Mouse (Mus musculus) embryonic facial prominence, embryonic 11.5 days (tissue): ENCODE data around the gene Elp6. TPM values are rescaled to one million over a fixed set of nuclear protein-coding genes. Genes with fewer than 3 reads are reported as not detected.
A peak's percentile ranks its signal among the peaks of the same experiment; 100 is the strongest.

ENCODE experiments used
- ATAC-seq: fragments of 200-750 bp; cut with Nextera tagmentation; replicated peaks from 2 replicates; pipeline ENCODE4 v1.8.0; 2017; ENCODE audit warnings: low read depth; ENCODE audit not compliant: insufficient number of reproducible peaks, low FRiP score, low TSS enrichment
- DNase-seq: peaks from one replicate; pipeline ENCODE4 v3.0.0-alpha.2; 2015; ENCODE audit warnings: low spot score
- H3K27ac ChIP-seq: fragments of 300-500 bp; sonication (generic); replicated peaks from 2 replicates; pipeline ENCODE4 v1.5.1; 2014; ENCODE audit warnings: mild to moderate bottlenecking, low read depth, low read length, control low read depth
- H3K27me3 ChIP-seq: fragments of 300-500 bp; sonication (generic); 2 replicates; pipeline ENCODE4 v1.6.1; 2014; ENCODE audit warnings: mild to moderate bottlenecking, low read length, moderate library complexity, mixed read lengths; ENCODE audit not compliant: control insufficient read depth, insufficient read depth
- H3K36me3 ChIP-seq: fragments of 300-500 bp; sonication (generic); replicated peaks from 2 replicates; pipeline ENCODE4 v1.6.1; 2014; ENCODE audit warnings: low read depth, mild to moderate bottlenecking, low read length, moderate library complexity, mixed read lengths; ENCODE audit not compliant: control insufficient read depth, insufficient read depth
- H3K4me1 ChIP-seq: fragments of 300-500 bp; sonication (generic); 2 replicates; pipeline ENCODE4 v1.6.1; 2014; ENCODE audit warnings: low read length, mixed read lengths; ENCODE audit not compliant: control insufficient read depth, insufficient read depth
- H3K4me2 ChIP-seq: fragments of 300-500 bp; sonication (generic); 2 replicates; pipeline ENCODE4 v1.6.1; 2014; ENCODE audit warnings: low read depth, mild to moderate bottlenecking, control low read depth, low read length, moderate library complexity
- H3K4me3 ChIP-seq: fragments of 300-500 bp; sonication (generic); 2 replicates; pipeline ENCODE4 v1.5.1; 2014; ENCODE audit warnings: low read depth, low read length, control low read depth
- H3K9ac ChIP-seq: fragments of 300-500 bp; sonication (generic); replicated peaks from 2 replicates; pipeline ENCODE4 v1.6.1; 2014; ENCODE audit warnings: mild to moderate bottlenecking, control low read depth, low read length
- H3K9me3 ChIP-seq: fragments of 300-500 bp; sonication (generic); replicated peaks from 2 replicates; pipeline ENCODE4 v1.6.1; 2016; ENCODE audit warnings: mild to moderate bottlenecking, low read length, inconsistent platforms, mixed read lengths; ENCODE audit not compliant: control insufficient read depth
- WGBS: fragments of 180-500 bp; shearing (Covaris S2); extraction: QIAGEN DNeasy Blood & Tissue Kit; methylation state at CpG from one replicate; pipeline ENCODE4 v1.1.7; 2014; 5-methylcytosine and 5-hydroxymethylcytosine counted together
- polyA plus RNA-seq: library from polyadenylated mRNA; unstranded; fragments of >200 nt; fragmentation: Nextera tagmentation; extraction: Ambion mirVana; gene quantifications from 2 replicates; pipeline ENCODE4 v1.2.1, GENCODE M21; 2014

The Elp6 gene
- 35.1 and 37.7 TPM in 2 replicates for polyA plus RNA-seq

- WGBS = under 1% methylated on average over 46 of the region's 46 CpGs
- DNase-seq (peak; percentile 94), ATAC-seq (peak; percentile 97)
- peak within 1 kb of the TSS; percentile 77 for H3K27ac ChIP-seq
- H3K4me1 ChIP-seq = no peaks in the 10 kb centered on the region
- H3K4me2 ChIP-seq = peak within 1 kb of the TSS; percentile 59
- no peaks in the 10 kb centered on the region for H3K9me3 ChIP-seq
- peak within 1 kb of the TSS; percentile 52 for H3K4me3 ChIP-seq
- no peaks in the 10 kb centered on the region for H3K36me3 ChIP-seq
- H3K27me3 ChIP-seq = no peaks in the 10 kb centered on the region
- H3K9ac ChIP-seq = peak within 1 kb of the TSS; percentile 80
Measured at GRCm38 (mm10) chr9:110304969-110305651, at the start of gene Elp6. TSS of gene Elp6 (plus strand) at chr9:110305173.

DNA sequence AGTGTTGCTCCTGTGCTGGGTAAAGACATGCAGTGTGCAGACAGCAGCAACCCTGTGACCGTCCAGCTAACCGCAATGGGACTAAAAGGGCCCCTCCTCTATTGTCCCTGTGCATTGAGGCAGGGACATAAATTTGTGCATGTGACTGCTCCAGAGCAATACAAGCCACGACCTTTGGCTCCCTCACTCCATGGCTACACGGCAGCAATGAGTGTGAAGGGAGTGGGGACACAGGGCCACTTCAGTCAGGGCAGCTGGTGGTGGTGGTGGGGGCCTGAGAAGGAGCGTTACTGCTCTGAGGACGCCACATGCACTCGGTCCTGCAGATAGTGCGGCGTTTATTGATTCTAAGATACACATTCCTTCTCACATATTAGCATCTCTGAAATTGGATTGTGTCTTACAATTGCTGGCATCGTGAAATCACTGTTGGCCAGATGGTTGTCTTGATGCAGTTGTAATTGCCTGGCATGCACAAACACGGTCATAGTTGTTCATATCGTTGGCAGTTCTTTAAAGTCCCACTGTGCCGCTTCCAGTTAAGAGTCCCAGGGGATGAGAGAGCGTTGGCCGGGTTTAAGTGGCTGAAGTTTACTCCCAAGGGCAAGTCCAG lies 49.5 kb upstream of the Elp6 start:
- 66% methylated on average over 15 of the region's 15 CpGs for WGBS
- no peak overlapping the region for H3K4me2 ChIP-seq
- no peaks in the 10 kb centered on the region for H3K36me3 ChIP-seq
- ATAC-seq = peak; percentile 82
- H3K4me3 ChIP-seq = no peak overlapping the region
- H3K27ac ChIP-seq = no peak overlapping the region
- H3K9ac ChIP-seq = no peak overlapping the region
- no peaks in the 10 kb centered on the region for H3K27me3 ChIP-seq
- DNase-seq = no peak
- no peaks in the 10 kb centered on the region for H3K9me3 ChIP-seq
- H3K4me1 ChIP-seq = no peaks in the 10 kb centered on the region

- H3K27me3 ChIP-seq = no peaks in the 10 kb centered on the region
- no peak overlapping the region for H3K4me2 ChIP-seq
- H3K27ac ChIP-seq = no peak overlapping the region
- H3K36me3 ChIP-seq = no peaks in the 10 kb centered on the region
- H3K4me1 ChIP-seq = no peaks in the 10 kb centered on the region
- no peak overlapping the region for H3K4me3 ChIP-seq
- H3K9ac ChIP-seq = no peak overlapping the region
- no peak for DNase-seq
- 80% methylated on average over 6 of the region's 6 CpGs for WGBS
- no peak for ATAC-seq
- no peaks in the 10 kb centered on the region for H3K9me3 ChIP-seq
Measured at GRCm38 (mm10) chr9:110258646-110259045, 46.3 kb upstream of the Elp6 start.

GRCm38 (mm10) chr9:110259118-110259517 lies 45.9 kb upstream of the Elp6 start:
- H3K4me1 ChIP-seq = no peaks in the 10 kb centered on the region
- ATAC-seq = no peak
- H3K4me2 ChIP-seq = no peak overlapping the region
- no peaks in the 10 kb centered on the region for H3K36me3 ChIP-seq
- no peak overlapping the region for H3K27ac ChIP-seq
- no peak overlapping the region for H3K9ac ChIP-seq
- WGBS = 87% methylated on average over 3 of the region's 3 CpGs
- H3K27me3 ChIP-seq = no peaks in the 10 kb centered on the region
- no peaks in the 10 kb centered on the region for H3K9me3 ChIP-seq
- no peak for DNase-seq
- H3K4me3 ChIP-seq = no peak overlapping the region

DNA sequence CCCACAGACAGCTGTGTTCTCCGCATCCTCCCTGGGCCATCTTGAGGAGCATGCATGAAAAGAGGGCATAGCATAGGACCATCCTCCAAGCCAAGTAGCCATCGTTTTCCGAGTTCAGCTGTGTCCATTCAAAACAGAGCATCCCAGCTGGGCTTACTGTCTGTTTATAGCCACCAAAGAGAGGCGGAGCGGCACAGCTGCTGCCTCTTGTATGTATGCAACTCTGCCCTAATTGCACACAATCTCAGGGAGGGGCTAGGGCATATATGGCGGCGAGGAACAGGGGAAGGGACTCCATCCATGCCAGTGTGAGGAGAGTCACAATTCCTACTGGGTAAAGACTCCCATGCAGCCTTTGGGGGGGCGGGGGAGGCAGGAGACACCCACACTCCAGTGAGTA lies 41.8 kb upstream of the Elp6 start:
- Histone ChIP-seq H3K27me3 (no peaks in the 10 kb centered on the region), H3K9me3 (no peaks in the 10 kb centered on the region), H3K36me3 (no peaks in the 10 kb centered on the region), H3K4me1 (no peaks in the 10 kb centered on the region), H3K4me2 (no peak overlapping the region), H3K9ac (no peak overlapping the region), H3K27ac (no peak overlapping the region), H3K4me3 (no peak overlapping the region)
- 89% methylated on average over 8 of the region's 8 CpGs for WGBS
- DNase-seq (no peak), ATAC-seq (no peak)

GRCm38 (mm10) chr9:110264991-110265390 lies 40.0 kb upstream of the Elp6 start:
- Histone ChIP-seq H3K36me3 (no peaks in the 10 kb centered on the region), H3K4me3 (no peak overlapping the region), H3K9me3 (no peaks in the 10 kb centered on the region), H3K4me2 (no peak overlapping the region), H3K9ac (no peak overlapping the region), H3K27me3 (no peaks in the 10 kb centered on the region), H3K4me1 (no peaks in the 10 kb centered on the region), H3K27ac (no peak overlapping the region)
- ATAC-seq (no peak; the same call in 1 of the 2 replicates), DNase-seq (no peak)
- 78% methylated on average over 9 of the region's 9 CpGs for WGBS

- WGBS = 90% methylated on average over 10 of the region's 10 CpGs
Measured at GRCm38 (mm10) chr9:110268416-110268815, 36.6 kb upstream of the Elp6 start.

DNA sequence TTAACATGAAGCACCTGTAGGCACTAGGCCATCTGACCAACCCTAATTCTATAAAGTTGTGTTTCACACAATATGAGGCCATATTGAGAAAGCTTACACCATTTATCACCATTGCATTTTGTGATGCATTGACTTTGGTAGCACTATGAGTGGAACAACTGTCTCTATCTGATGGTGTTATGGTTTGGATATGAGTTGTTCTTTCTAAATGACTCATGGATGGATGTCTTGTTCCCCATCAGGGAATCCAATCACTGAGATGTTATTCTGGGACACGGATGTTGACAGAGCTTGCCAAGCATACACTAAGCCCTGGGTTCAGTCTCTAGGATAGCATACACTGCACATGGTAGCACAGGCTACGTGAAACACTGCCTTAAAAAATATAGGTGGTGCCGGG lies 32.6 kb upstream of the Elp6 start:
- H3K9me3 ChIP-seq = no peaks in the 10 kb centered on the region
- WGBS = 95% methylated on average over 3 of the region's 3 CpGs
- no peak overlapping the region for H3K4me3 ChIP-seq
- H3K36me3 ChIP-seq = no peaks in the 10 kb centered on the region
- H3K27me3 ChIP-seq = no peaks in the 10 kb centered on the region
- H3K4me2 ChIP-seq = no peak overlapping the region
- ATAC-seq (no peak), DNase-seq (no peak)
- no peaks in the 10 kb centered on the region for H3K4me1 ChIP-seq
- no peak overlapping the region for H3K9ac ChIP-seq
- H3K27ac ChIP-seq = no peak overlapping the region

More at GRCm38 (mm10) chr9:110268416-110268815, 36.6 kb upstream of the Elp6 start:
- H3K4me2 ChIP-seq = no peak overlapping the region
- no peak overlapping the region for H3K4me3 ChIP-seq
- ATAC-seq (no peak), DNase-seq (no peak)
- H3K9ac ChIP-seq = no peak overlapping the region
- no peaks in the 10 kb centered on the region for H3K27me3 ChIP-seq
- no peaks in the 10 kb centered on the region for H3K4me1 ChIP-seq
- H3K27ac ChIP-seq = no peak overlapping the region
- H3K36me3 ChIP-seq = no peaks in the 10 kb centered on the region
- H3K9me3 ChIP-seq = no peaks in the 10 kb centered on the region
